Mouse (Mus musculus) small intestine, adult 2 months (tissue): Measurements from ENCODE around the gene Spg11. TPM values are rescaled to one million over a fixed set of nuclear protein-coding genes. Genes with fewer than 3 reads are reported as not detected.

Experiments
- H3K27ac ChIP-seq: fragments of 200-500 bp; 2 replicates; pipeline ENCODE4 v1.5.1; 2012; ENCODE audit warnings: low read depth, low read length, control low read depth, inconsistent platforms; ENCODE audit not compliant: insufficient read depth
- H3K27me3 ChIP-seq: fragments of 200-500 bp; 2 replicates; pipeline ENCODE4 v1.6.1; 2012; ENCODE audit warnings: mild to moderate bottlenecking, moderate library complexity, low read length, inconsistent platforms; ENCODE audit not compliant: control insufficient read depth, insufficient read depth
- H3K36me3 ChIP-seq: fragments of 200-500 bp; 2 replicates; pipeline ENCODE4 v1.6.1; 2012; ENCODE audit warnings: mild to moderate bottlenecking, low read length, control low read depth, inconsistent platforms; ENCODE audit not compliant: control insufficient read depth, insufficient read depth
- H3K4me1 ChIP-seq: fragments of 200-500 bp; 2 replicates; pipeline ENCODE4 v1.6.1; 2012; ENCODE audit warnings: low read length, inconsistent platforms, mixed read lengths; ENCODE audit not compliant: control insufficient read depth, insufficient read depth, insufficient read length
- H3K4me3 ChIP-seq: fragments of 200-500 bp; 2 replicates; pipeline ENCODE4 v1.5.1; 2012; ENCODE audit warnings: low read depth, mild to moderate bottlenecking, control low read depth, inconsistent platforms, low read length, moderate library complexity
- CTCF ChIP-seq: fragments of 200-500 bp; IDR thresholded peaks from 2 replicates; pipeline ENCODE4 v1.5.1; 2012; ENCODE audit warnings: low read depth, mild to moderate bottlenecking, control low read depth, inconsistent platforms, low read length, moderate library complexity, mixed read lengths; ENCODE audit not compliant: insufficient replicate concordance, insufficient read length; ENCODE audit errors: extremely low read depth
- POLR2A ChIP-seq: fragments of 200-500 bp; IDR thresholded peaks from 2 replicates; pipeline ENCODE4 v1.6.1; 2012; ENCODE audit warnings: low read depth, mild to moderate bottlenecking, control low read depth, inconsistent platforms, low read length, moderate library complexity
- WGBS: fragments of 180-500 bp; shearing (Covaris S2); methylation state at CpG from one replicate; pipeline ENCODE4 v1.1.7; 2018; 5-methylcytosine and 5-hydroxymethylcytosine counted together
- polyA plus RNA-seq: library from polyadenylated mRNA; depleted of rRNA; stranded (reverse); fragments of >200 nt; gene quantifications from 2 replicates; pipeline ENCODE4 v1.2.3, GENCODE M21; 2012

The Spg11 gene
- polyA plus RNA-seq, 1 experiment: 7.3 TPM

- Histone ChIP-seq H3K27me3 (no peaks in the 10 kb centered on the region), H3K27ac (no peak overlapping the region), H3K36me3 (peaks cover 17% of the 10 kb centered on the region), H3K4me3 (no peak overlapping the region), H3K4me1 (no peaks in the 10 kb centered on the region)
- WGBS: 63% methylated on average over 6 of the region's 6 CpGs
- TF ChIP-seq CTCF (no peak), POLR2A (no peak)
These were observed 40.2 kb upstream of the Spg11 start for GRCm38 (mm10) chr2:122158362-122158802.

- Histone ChIP-seq H3K27ac (no peak overlapping the region), H3K4me1 (no peaks in the 10 kb centered on the region), H3K36me3 (peaks cover 23% of the 10 kb centered on the region), H3K27me3 (no peaks in the 10 kb centered on the region), H3K4me3 (no peak overlapping the region)
- TF ChIP-seq POLR2A: no peak
- no peak for TF ChIP-seq CTCF
These were observed 39.4 kb upstream of the Spg11 start for GRCm38 (mm10) chr2:122157561-122157960.

GRCm38 (mm10) chr2:122156051-122156700, 38.0 kb upstream of the Spg11 start:
- peaks cover 1% of the 10 kb centered on the region; the same call in 1 of the 2 replicates for H3K4me1 ChIP-seq
- no peak overlapping the region for H3K27ac ChIP-seq
- H3K36me3 ChIP-seq: peaks cover 37% of the 10 kb centered on the region
- 65% methylated on average over 4 of the region's 4 CpGs for WGBS
- H3K27me3 ChIP-seq: no peaks in the 10 kb centered on the region
- H3K4me3 ChIP-seq: no peak overlapping the region
- TF ChIP-seq CTCF (no peak), POLR2A (no peak)

GRCm38 (mm10) chr2:122155292-122155691, 37.1 kb upstream of the Spg11 start:
- Histone ChIP-seq H3K4me3 (no peak overlapping the region), H3K36me3 (peaks cover 45% of the 10 kb centered on the region), H3K27ac (no peak overlapping the region), H3K27me3 (no peaks in the 10 kb centered on the region), H3K4me1 (peaks cover 5% of the 10 kb centered on the region; the same call in 1 of the 2 replicates)
- 88% methylated on average over 2 of the region's 2 CpGs for WGBS
- TF ChIP-seq CTCF: no peak
- no peak for TF ChIP-seq POLR2A

GRCm38 (mm10) chr2:122154479-122154878, 36.3 kb upstream of the Spg11 start:
- H3K4me1 ChIP-seq: peaks cover 5% of the 10 kb centered on the region; the same call in 1 of the 2 replicates
- H3K36me3 ChIP-seq: peaks cover 50% of the 10 kb centered on the region
- H3K4me3 ChIP-seq: no peak overlapping the region
- no peak for TF ChIP-seq POLR2A
- TF ChIP-seq CTCF: no peak
- no peak overlapping the region for H3K27ac ChIP-seq
- no peaks in the 10 kb centered on the region for H3K27me3 ChIP-seq
- WGBS: 86% methylated on average over 2 of the region's 2 CpGs

- Histone ChIP-seq H3K4me3 (no peak overlapping the region), H3K27ac (no peak overlapping the region), H3K4me1 (peaks cover 5% of the 10 kb centered on the region; the same call in 1 of the 2 replicates), H3K36me3 (peaks cover 54% of the 10 kb centered on the region), H3K27me3 (no peaks in the 10 kb centered on the region)
- TF ChIP-seq POLR2A (no peak), CTCF (no peak)
- WGBS: 90% methylated on average over 7 of the region's 7 CpGs
These were observed 35.6 kb upstream of the Spg11 start for GRCm38 (mm10) chr2:122153681-122154365.

- Histone ChIP-seq H3K4me3 (no peak overlapping the region), H3K36me3 (peaks cover 54% of the 10 kb centered on the region), H3K27ac (no peak overlapping the region), H3K4me1 (peaks cover 5% of the 10 kb centered on the region; the same call in 1 of the 2 replicates), H3K27me3 (no peaks in the 10 kb centered on the region)
- 85% methylated on average over 3 of the region's 3 CpGs for WGBS
- TF ChIP-seq CTCF: no peak
- TF ChIP-seq POLR2A: no peak
These were observed 34.7 kb upstream of the Spg11 start for GRCm38 (mm10) chr2:122152850-122153249.
